Mouse (Mus musculus) embryonic facial prominence, embryonic 11.5 days (tissue): Measurements from ENCODE around the gene Map4k3. TPM values are rescaled to one million over a fixed set of nuclear protein-coding genes. Genes with fewer than 3 reads are reported as not detected.

ENCODE experiments used
- ATAC-seq: fragments of 200-750 bp; cut with Nextera tagmentation; replicated peaks from 2 replicates; pipeline ENCODE4 v1.8.0; 2017; ENCODE audit warnings: low read depth; ENCODE audit not compliant: insufficient number of reproducible peaks, low FRiP score, low TSS enrichment
- DNase-seq: peaks from one replicate; pipeline ENCODE4 v3.0.0-alpha.2; 2015; ENCODE audit warnings: low spot score
- H3K27ac ChIP-seq: fragments of 300-500 bp; sonication (generic); replicated peaks from 2 replicates; pipeline ENCODE4 v1.5.1; 2014; ENCODE audit warnings: mild to moderate bottlenecking, low read depth, low read length, control low read depth
- H3K27me3 ChIP-seq: fragments of 300-500 bp; sonication (generic); 2 replicates; pipeline ENCODE4 v1.6.1; 2014; ENCODE audit warnings: mild to moderate bottlenecking, low read length, moderate library complexity, mixed read lengths; ENCODE audit not compliant: control insufficient read depth, insufficient read depth
- H3K36me3 ChIP-seq: fragments of 300-500 bp; sonication (generic); replicated peaks from 2 replicates; pipeline ENCODE4 v1.6.1; 2014; ENCODE audit warnings: low read depth, mild to moderate bottlenecking, low read length, moderate library complexity, mixed read lengths; ENCODE audit not compliant: control insufficient read depth, insufficient read depth
- H3K4me1 ChIP-seq: fragments of 300-500 bp; sonication (generic); 2 replicates; pipeline ENCODE4 v1.6.1; 2014; ENCODE audit warnings: low read length, mixed read lengths; ENCODE audit not compliant: control insufficient read depth, insufficient read depth
- H3K4me2 ChIP-seq: fragments of 300-500 bp; sonication (generic); 2 replicates; pipeline ENCODE4 v1.6.1; 2014; ENCODE audit warnings: low read depth, mild to moderate bottlenecking, control low read depth, low read length, moderate library complexity
- H3K4me3 ChIP-seq: fragments of 300-500 bp; sonication (generic); 2 replicates; pipeline ENCODE4 v1.5.1; 2014; ENCODE audit warnings: low read depth, low read length, control low read depth
- H3K9ac ChIP-seq: fragments of 300-500 bp; sonication (generic); replicated peaks from 2 replicates; pipeline ENCODE4 v1.6.1; 2014; ENCODE audit warnings: mild to moderate bottlenecking, control low read depth, low read length
- H3K9me3 ChIP-seq: fragments of 300-500 bp; sonication (generic); replicated peaks from 2 replicates; pipeline ENCODE4 v1.6.1; 2016; ENCODE audit warnings: mild to moderate bottlenecking, low read length, inconsistent platforms, mixed read lengths; ENCODE audit not compliant: control insufficient read depth
- WGBS: fragments of 180-500 bp; shearing (Covaris S2); extraction: QIAGEN DNeasy Blood & Tissue Kit; methylation state at CpG from one replicate; pipeline ENCODE4 v1.1.7; 2014; 5-methylcytosine and 5-hydroxymethylcytosine counted together
- polyA plus RNA-seq: library from polyadenylated mRNA; unstranded; fragments of >200 nt; fragmentation: Nextera tagmentation; extraction: Ambion mirVana; gene quantifications from 2 replicates; pipeline ENCODE4 v1.2.1, GENCODE M21; 2014

The Map4k3 gene
- polyA plus RNA-seq, 1 experiment from 2014 or later: 30.6 TPM

GRCm38 (mm10) chr17:80706608-80707007 is 21.7 kb downstream of the Map4k3 start:
- ATAC-seq: no peak
- Histone ChIP-seq H3K4me2 (no peak overlapping the region), H3K4me3 (no peak overlapping the region), H3K9me3 (no peaks in the 10 kb centered on the region), H3K9ac (no peak overlapping the region), H3K4me1 (peaks cover 6% of the 10 kb centered on the region; the same call in 1 of the 2 replicates), H3K36me3 (no peaks in the 10 kb centered on the region), H3K27ac (no peak overlapping the region), H3K27me3 (no peaks in the 10 kb centered on the region)
- 80% methylated on average over 6 of the region's 6 CpGs for WGBS
- DNase-seq: no peak

- 82% methylated on average over 5 of the region's 5 CpGs for WGBS
- Histone ChIP-seq H3K4me2 (no peak overlapping the region), H3K36me3 (no peaks in the 10 kb centered on the region), H3K27me3 (no peaks in the 10 kb centered on the region), H3K9me3 (no peaks in the 10 kb centered on the region), H3K4me1 (no peaks in the 10 kb centered on the region), H3K27ac (no peak overlapping the region), H3K4me3 (no peak overlapping the region), H3K9ac (no peak overlapping the region)
- DNase-seq (no peak), ATAC-seq (no peak)
These were observed 26.6 kb downstream of the Map4k3 start for GRCm38 (mm10) chr17:80701687-80702086.

GRCm38 (mm10) chr17:80698930-80699329 is 29.4 kb downstream of the Map4k3 start:
- Histone ChIP-seq H3K36me3 (no peaks in the 10 kb centered on the region), H3K27me3 (no peaks in the 10 kb centered on the region), H3K9me3 (no peaks in the 10 kb centered on the region), H3K4me1 (no peaks in the 10 kb centered on the region), H3K27ac (no peak overlapping the region), H3K9ac (no peak overlapping the region), H3K4me3 (no peak overlapping the region), H3K4me2 (no peak overlapping the region)
- no peak for DNase-seq
- ATAC-seq: no peak
- WGBS: 64% methylated on average over 7 of the region's 7 CpGs

- no peaks in the 10 kb centered on the region for H3K36me3 ChIP-seq
These were observed 29.9 kb downstream of the Map4k3 start for GRCm38 (mm10) chr17:80698191-80698901.

GRCm38 (mm10) chr17:80696956-80697355 is 31.3 kb downstream of the Map4k3 start:
- no peaks in the 10 kb centered on the region for H3K36me3 ChIP-seq
- H3K4me3 ChIP-seq: no peak overlapping the region
- H3K27me3 ChIP-seq: no peaks in the 10 kb centered on the region
- no peak overlapping the region for H3K4me2 ChIP-seq
- H3K4me1 ChIP-seq: no peaks in the 10 kb centered on the region
- H3K27ac ChIP-seq: no peak overlapping the region
- 91% methylated on average over 5 of the region's 5 CpGs for WGBS
- no peaks in the 10 kb centered on the region for H3K9me3 ChIP-seq
- DNase-seq (no peak), ATAC-seq (0 out of 2 replicates have a peak, but pooled peaks have one; percentile 41)
- no peak overlapping the region for H3K9ac ChIP-seq

More at GRCm38 (mm10) chr17:80698191-80698901, 29.9 kb downstream of the Map4k3 start:
- no peak for DNase-seq
- no peak overlapping the region for H3K27ac ChIP-seq
- no peaks in the 10 kb centered on the region for H3K27me3 ChIP-seq
- no peak overlapping the region for H3K4me2 ChIP-seq
- no peaks in the 10 kb centered on the region for H3K4me1 ChIP-seq
- no peaks in the 10 kb centered on the region for H3K9me3 ChIP-seq
- no peak overlapping the region for H3K4me3 ChIP-seq
- WGBS: 72% methylated on average over 12 of the region's 12 CpGs
- H3K9ac ChIP-seq: no peak overlapping the region
- ATAC-seq: no peak

GRCm38 (mm10) chr17:80696210-80696609 is 32.1 kb downstream of the Map4k3 start:
- Histone ChIP-seq H3K4me2 (no peak overlapping the region), H3K4me3 (no peak overlapping the region), H3K9ac (no peak overlapping the region), H3K4me1 (no peaks in the 10 kb centered on the region), H3K9me3 (no peaks in the 10 kb centered on the region), H3K36me3 (no peaks in the 10 kb centered on the region), H3K27ac (no peak overlapping the region), H3K27me3 (no peaks in the 10 kb centered on the region)
- ATAC-seq (no peak), DNase-seq (no peak)
- 94% methylated on average over 6 of the region's 6 CpGs for whole genome bisulfite sequencing

- no peaks in the 10 kb centered on the region for H3K4me1 ChIP-seq
- no peak overlapping the region for H3K4me2 ChIP-seq
- H3K27me3 ChIP-seq: no peaks in the 10 kb centered on the region
- no peaks in the 10 kb centered on the region for H3K9me3 ChIP-seq
- no peaks in the 10 kb centered on the region for H3K36me3 ChIP-seq
- ATAC-seq (no peak), DNase-seq (no peak)
- no peak overlapping the region for H3K27ac ChIP-seq
- H3K9ac ChIP-seq: no peak overlapping the region
- WGBS: 62% methylated on average over 7 of the region's 7 CpGs
- no peak overlapping the region for H3K4me3 ChIP-seq
These were observed 34.6 kb downstream of the Map4k3 start for GRCm38 (mm10) chr17:80693707-80694106.

GRCm38 (mm10) chr17:80692183-80692582 is 36.1 kb downstream of the Map4k3 start:
- DNase-seq (no peak), ATAC-seq (no peak)
- 82% methylated on average over 13 of the region's 13 CpGs for WGBS
- Histone ChIP-seq H3K4me2 (no peak overlapping the region), H3K4me1 (no peaks in the 10 kb centered on the region), H3K9me3 (no peaks in the 10 kb centered on the region), H3K4me3 (no peak overlapping the region), H3K36me3 (no peaks in the 10 kb centered on the region), H3K9ac (no peak overlapping the region), H3K27me3 (no peaks in the 10 kb centered on the region), H3K27ac (no peak overlapping the region)
